Mouse (Mus musculus) 3T3-L1 (cell line): ENCODE results near the gene Olfr1123.
"Not testable (repeated sequence)": the region's sequence is repeated elsewhere in the genome, so short reads cannot be mapped to it uniquely, and the experiment has no call there.

Experiments used
- DNase-seq: peaks from one replicate; pipeline ENCODE4 v3.0.0-alpha.2; 2015; ENCODE audit warnings: low read depth, low spot score

Olfr1123 gene

GRCm38 (mm10) chr2:87416335-87416734, at the start of gene Olfr1123:
Gene Olfr1123 (plus strand): TSS chr2:87416635.
- DNase-seq = no peak

GRCm38 (mm10) chr2:87369595-87369994, 46.8 kb upstream of the Olfr1123 start, which contains the start of gene Olfr1121:
Gene Olfr1121 (plus strand): TSS chr2:87369895.
- no peak for DNase-seq

- DNase-seq = no peak
Observed at GRCm38 (mm10) chr2:87371726-87372125, 44.7 kb upstream of the Olfr1123 start.

GRCm38 (mm10) chr2:87383935-87384334, 32.5 kb upstream of the Olfr1123 start:
- DNase-seq = no peak

GRCm38 (mm10) chr2:87385549-87385948, 30.9 kb upstream of the Olfr1123 start, which contains the start of gene Olfr1122:
Gene Olfr1122 (plus strand): TSS chr2:87385849.
- DNase-seq = no peak

GRCm38 (mm10) chr2:87393605-87394004, 22.8 kb upstream of the Olfr1123 start:
- not testable (repeated sequence) for DNase-seq

- not testable (repeated sequence) for DNase-seq
Observed at GRCm38 (mm10) chr2:87394686-87395085, 21.7 kb upstream of the Olfr1123 start.

GRCm38 (mm10) chr2:87429975-87430374, 13.5 kb downstream of the Olfr1123 start, which contains the start of gene Olfr1124:
Gene Olfr1124 (plus strand): TSS chr2:87430275.
- no peak for DNase-seq

GRCm38 (mm10) chr2:87437731-87438130, 21.3 kb downstream of the Olfr1123 start:
- DNase-seq = no peak

- no peak for DNase-seq
Observed at GRCm38 (mm10) chr2:87453662-87454061, 37.2 kb downstream of the Olfr1123 start, which contains the start of gene Olfr1126. Gene Olfr1126 (plus strand): TSS chr2:87453962.

GRCm38 (mm10) chr2:87461769-87462168, 45.3 kb downstream of the Olfr1123 start:
- DNase-seq = no peak
